Mouse (Mus musculus) left cerebral cortex, postnatal 36 days (tissue): ENCODE data around the gene Gse1. TPM values are rescaled to one million over a fixed set of nuclear protein-coding genes. Genes with fewer than 3 reads are reported as not detected.

Source experiments
- DNase-seq, 2 experiments: peaks; one replicate each; pipeline ENCODE4 v3.0.0; 2021 to 2022; ENCODE audit warnings: low spot score in 2 of 2, mixed read lengths in 1 of 2
- intact Hi-C: fragments of 180-260 bp; cut with DNase I; formaldehyde crosslinking; loops from one replicate; pipeline ENCODE4 v1.15.1; 2025
- total RNA-seq, 2 experiments: library from RNA; stranded (reverse); gene quantifications; 2 replicates each; pipeline ENCODE4 v1.2.3; 2021

The Gse1 gene
- total RNA-seq, 2 experiments from 2014 or later, result 64.1 to 87.6 TPM

DNA sequence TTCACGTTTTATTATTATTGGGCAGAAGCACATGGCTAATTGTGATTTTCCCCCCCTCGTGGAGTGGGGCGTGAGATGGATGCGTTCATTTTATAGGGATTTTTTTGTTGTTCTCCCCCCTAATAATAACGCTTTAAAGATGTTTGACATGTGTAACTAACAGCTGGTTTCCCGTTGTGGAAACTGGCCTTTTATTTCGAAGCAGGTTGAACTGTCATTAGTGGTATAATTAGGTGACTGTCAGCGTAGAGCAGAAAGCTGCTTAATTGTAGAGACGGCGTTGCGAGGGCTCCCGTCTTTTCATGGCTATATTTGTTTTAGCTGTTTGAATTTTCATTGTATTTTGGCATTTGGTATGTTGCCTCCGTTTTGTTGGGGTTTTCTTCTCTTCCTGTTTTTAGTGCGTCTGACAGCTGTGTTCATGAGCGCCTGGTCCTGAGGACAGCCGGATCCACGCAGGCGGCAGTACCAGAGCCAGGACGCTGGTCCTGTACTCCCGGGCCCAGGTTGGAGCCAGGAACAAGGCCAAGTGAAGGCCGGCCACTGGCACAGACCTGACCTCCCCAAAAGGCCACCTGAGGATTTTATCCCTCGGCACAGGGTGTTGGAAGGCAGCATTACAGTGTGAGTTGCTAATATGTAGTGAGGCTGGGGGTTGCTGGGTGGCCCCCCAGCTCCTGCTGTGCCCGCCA, 277.5 kb downstream of the Gse1 start:
- intact Hi-C loops, result no loop called here
- no peak for DNase-seq

DNA sequence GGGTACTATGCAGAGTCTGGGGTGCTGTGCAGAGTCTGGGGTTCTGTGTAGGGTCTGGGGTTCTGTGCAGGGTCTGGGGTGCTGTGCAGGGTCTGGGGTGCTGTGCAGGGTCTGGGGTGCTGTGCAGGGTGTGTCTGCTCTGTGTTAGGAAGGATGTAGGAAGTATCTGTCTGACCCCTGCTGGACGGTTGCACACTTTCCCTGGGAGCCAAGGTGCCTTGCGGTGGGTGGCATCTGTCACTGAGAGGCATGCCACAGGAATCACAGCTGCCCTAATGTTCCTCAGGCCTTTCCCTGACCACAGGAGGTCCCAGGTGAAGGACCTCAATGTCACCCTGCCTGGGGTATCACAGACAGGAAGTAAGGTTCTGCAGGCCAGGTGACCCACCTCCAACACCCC, 278.3 kb downstream of the Gse1 start:
- intact Hi-C loops, result no loop called here
- no peak for DNase-seq

DNA sequence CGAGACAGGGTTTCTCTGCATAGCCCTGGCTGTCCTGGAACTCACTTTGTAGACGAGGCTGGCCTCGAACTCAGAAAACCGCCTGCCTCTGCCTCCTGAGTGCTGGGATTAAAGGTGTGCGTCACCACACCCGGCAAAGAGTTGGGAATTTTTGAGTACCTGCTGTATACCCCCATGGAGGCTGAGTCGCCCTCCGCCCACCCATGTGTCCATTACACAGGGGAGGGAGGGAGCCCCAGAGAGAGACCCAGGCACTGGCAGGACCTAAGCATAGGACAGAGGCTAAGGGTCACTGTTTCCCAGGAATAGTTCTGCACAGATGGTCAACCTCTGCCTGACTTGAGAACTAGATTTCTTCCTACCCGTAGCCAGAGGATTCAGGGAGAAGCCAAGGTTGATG, 279.0 kb downstream of the Gse1 start:
- intact Hi-C loops, result no loop called here
- DNase-seq, result no peak

DNA sequence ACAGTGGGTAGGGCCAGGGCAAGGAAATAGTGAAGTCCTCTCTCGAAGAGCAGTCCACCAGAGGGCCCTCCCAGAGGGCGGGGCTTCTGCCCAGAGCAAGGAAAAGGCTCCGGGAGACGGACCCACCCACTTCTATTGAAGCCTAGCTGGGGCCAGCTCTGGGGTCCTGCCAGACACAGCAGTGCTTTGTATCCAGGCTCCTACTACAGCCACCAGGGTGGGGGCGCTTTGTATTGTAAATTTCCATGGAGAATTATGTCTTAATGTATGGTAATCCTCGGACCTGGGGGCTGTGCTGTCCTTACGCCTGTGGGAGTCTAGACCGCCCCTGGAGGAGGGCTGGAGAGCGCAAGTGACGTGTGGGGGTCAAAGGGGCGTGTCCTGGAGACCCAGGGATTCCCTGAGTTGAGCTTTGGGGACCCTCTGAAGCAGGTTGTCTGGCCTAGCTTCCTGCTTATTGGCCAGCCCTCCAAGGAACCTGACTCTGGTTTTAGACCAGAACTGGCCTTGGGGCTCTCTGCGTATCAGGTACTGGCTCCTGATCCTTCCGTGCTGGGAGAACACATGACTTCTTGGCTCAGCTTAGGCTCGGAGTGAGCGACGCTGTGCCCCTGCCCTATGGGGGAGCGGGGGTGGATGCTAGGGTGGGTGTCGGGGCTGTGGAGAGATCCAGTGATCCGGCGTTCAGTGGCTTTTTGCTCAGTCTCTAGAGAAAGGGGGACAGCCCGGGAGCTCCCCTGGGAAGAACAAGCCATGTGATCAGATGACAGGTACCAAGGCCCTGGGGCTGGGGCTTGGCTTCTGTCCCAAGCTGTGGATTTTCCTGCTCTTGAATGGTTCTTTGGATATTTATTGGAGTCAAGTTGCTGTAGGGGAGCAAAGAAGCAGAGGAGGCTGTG, 281.1 kb downstream of the Gse1 start:
- DNase-seq, result no peak
- intact Hi-C loops, result no loop called here

DNA sequence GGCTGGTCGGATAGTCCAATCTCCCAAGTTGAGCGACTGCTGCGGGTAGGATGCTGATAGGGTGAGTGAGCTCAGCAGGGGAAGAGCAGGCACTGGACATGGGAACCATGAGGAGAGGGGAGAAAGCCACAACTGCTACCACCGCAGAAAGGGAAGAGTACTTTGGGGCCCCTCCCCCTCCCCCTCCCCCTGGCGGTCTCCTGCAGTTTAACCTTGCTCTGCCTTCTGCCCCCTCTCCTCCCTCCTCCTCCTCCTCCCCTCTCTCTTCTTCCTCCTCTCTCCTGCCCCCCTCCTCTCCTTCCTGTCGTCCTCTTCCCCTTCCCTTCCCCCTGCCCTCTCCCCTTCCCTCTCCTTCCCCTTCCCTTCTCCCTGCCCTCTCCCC, 281.8 kb downstream of the Gse1 start:
- no peak for DNase-seq
- intact Hi-C loops, result no loop called here

DNA sequence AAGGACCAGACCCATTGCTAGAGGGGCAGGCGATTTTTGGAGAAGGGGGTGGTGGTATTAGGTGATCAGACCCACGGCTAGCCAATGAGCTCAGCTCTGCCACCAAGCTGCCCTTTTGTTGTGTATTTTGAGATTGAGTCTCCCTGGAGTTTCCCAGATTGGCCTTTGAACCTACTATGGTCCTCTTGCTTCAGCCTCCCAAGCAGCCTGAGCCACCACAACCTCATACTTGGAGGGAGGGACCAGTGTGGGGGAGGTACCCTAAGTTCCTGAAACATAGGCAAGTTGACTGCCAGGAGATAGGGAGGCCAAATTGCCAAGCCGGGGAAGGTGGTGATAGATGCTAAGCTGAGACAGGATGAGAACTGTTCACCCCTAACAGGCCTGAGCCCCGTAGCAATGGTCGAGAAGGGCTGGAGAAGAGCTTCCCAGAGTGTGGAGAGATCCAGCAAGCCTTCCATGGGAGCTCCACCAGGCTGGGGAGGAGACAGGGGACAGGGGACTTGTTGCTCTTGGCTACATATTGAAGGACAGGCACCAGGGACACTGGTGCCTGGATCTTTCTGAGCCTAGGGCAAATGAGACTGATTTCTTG, 282.7 kb downstream of the Gse1 start:
- intact Hi-C loops, result no loop called here
- DNase-seq, result no peak

DNA sequence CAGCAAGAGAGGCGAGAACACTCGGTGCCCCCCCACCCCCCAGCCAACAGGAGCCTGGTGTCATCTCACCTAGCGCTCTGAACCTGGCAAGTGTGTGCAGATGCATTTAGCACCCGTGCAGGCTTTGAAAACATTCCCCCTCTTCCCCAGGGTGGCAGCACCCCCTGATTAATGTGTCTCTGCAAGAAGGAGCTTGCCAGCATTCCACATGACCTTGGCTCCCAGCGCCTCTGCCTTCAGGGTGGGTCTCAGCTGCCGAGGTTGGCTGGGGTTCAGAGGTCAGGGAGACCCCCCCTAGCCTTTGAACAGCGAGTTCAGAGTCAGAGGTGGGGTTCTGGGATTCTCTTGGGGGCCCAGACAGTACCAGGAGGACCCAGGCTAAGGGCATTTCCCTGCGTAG, 283.5 kb downstream of the Gse1 start:
- intact Hi-C loops, result no loop called here

DNA sequence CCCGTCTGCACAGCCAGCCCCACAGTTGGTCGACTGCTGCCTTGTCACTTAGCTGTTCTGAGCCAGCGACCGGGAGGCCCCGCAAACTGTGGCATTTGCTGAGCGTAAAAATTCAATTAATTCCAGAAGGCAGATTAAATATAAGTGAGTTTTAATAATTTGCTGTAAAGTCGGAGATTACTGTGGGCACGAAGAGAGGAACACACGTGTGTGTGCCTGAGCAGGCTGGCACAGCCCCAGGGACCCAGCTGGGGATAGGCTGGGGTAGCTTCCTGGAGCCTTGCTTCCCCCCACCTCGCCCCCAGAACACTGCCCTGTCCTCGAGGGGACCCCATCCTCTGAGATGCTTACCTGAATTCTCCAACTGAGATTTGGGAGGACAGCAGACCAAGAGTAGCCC, 284.1 kb downstream of the Gse1 start:
- no peak for DNase-seq
- intact Hi-C loops, result no loop called here

More for the DNA sequence above, 283.5 kb downstream of the Gse1 start:
- no peak for DNase-seq

DNA sequence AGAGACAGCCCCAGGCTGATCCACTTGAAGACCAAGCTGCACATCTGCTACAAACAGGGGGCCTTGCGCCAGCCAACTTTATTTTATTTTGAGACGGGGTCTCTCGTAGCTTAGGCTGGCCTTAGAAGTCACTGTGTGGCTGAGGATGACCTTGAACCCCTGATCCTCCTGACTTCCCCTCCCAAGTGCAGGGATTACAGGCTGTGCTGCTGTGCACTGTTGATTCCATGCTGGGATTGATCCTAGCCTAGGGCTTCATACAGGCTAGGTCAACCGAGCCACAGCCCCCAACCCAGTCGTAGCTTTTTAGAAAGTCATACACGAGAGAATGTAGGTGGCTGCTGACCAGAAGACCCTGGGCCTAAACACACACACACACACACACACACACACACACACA, 284.9 kb downstream of the Gse1 start:
- no peak for DNase-seq
- intact Hi-C loops, result no loop called here

DNA sequence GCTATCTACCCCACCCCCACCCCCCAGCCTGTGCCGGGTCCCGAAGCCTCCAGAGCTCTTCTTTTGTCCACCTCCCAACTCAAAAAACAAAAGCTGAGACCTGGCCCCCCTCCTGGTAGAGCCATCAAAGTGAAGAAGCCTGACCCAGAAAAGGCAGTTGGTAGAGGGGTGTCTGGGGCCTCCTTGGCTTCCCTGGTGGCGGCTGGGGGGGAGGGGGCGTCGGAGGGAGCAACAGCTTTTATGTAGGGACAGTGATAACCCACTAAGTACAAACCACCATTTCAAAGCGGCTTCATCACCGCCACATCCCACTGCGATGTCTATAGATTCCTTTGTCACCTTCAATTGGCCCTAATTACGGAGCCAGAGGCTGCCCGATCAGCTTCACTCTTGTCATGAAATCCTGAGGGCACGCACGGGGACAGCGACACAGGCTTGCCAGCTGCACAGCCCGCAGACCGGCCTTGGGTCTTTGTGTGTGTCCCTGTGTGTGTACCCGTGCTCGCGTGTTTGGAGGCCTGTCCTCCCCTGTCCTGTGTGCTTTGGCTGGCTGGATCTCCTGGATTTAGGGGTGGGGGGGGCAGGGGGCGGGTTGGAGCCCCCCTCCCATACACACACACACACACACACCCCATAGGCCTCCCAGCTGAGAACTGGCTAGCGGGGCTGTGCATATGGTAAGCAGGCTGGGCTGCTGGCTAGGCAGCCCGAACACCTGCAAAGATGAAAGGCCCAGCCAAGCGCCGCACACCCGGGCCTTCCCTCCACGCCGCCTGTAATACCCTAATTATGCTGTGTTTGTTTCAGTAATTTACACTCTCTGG, 285.6 kb downstream of the Gse1 start:
- DNase-seq, result no peak
- intact Hi-C loops, result no loop called here

DNA sequence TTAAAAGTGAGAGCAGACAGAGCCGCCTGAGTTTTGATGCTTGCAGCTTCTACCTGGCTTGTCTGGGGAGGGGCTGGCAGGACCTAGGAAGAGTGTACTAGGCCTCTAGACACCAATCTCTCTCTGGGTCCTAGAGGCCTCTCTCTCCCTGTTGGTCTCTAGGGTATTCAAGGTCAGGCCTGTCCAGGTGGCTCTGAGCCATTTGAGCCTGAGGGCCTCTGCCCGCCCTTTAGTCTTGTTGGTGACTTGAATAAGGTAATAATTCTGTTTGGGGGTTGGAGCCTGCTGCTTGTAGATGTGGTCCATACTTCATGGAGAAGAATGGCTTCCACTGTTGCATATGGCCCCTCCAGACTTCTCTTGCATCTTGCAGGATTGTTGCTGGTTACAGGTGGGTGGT, 287.0 kb downstream of the Gse1 start:
- no peak for DNase-seq
- intact Hi-C loops, result no loop called here

DNA sequence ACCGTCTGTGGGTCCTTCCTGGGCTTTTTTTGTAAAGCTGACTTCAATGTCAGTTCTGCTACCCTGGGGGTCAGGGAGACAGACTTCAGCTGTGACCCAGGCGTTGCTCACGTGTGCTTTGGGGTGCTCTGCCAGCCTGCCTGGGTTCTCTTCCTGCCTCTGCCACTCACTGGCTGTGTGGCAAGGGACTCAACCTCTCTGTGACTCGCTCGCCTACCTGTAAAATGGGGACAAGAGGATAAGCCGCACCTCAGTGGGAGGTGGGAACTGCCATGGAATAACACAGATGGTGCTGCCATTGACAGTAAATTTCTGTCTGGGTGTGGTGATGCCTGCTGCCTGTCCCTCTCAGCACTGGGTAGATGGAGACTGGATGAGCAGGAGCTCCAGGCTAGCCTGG, 287.4 kb downstream of the Gse1 start:
- intact Hi-C loops, result no loop called here
- DNase-seq, result no peak

DNA sequence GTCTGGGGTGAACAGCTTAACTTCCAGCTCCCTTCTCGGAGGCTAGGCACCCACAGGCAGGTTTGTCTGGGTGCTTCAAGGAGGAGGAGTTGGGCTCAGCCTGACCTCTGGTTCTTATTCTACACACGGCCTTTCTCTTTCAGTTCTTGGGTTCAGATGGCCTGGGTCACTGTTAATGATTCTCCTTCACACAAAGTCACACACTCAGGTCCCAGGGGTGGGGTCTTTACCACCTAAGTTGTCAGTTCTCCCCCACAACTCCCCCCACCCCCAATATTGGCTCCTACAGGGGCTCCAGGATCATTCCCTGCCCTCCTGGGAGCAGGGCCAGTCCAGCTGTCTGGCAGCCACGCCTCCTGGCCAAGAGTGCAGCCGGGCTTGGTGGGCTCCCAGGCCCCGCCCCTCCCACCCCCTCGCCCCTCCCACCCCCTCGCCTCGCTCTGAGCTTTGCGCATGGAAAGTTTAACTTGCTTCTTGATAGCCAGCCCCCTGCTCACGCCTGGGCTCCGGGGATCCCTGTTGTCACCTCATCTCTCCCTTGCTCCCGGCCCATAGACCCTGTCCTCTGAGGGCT, 288.0 kb downstream of the Gse1 start:
- DNase-seq, result no peak
- intact Hi-C loops, result no loop called here

DNA sequence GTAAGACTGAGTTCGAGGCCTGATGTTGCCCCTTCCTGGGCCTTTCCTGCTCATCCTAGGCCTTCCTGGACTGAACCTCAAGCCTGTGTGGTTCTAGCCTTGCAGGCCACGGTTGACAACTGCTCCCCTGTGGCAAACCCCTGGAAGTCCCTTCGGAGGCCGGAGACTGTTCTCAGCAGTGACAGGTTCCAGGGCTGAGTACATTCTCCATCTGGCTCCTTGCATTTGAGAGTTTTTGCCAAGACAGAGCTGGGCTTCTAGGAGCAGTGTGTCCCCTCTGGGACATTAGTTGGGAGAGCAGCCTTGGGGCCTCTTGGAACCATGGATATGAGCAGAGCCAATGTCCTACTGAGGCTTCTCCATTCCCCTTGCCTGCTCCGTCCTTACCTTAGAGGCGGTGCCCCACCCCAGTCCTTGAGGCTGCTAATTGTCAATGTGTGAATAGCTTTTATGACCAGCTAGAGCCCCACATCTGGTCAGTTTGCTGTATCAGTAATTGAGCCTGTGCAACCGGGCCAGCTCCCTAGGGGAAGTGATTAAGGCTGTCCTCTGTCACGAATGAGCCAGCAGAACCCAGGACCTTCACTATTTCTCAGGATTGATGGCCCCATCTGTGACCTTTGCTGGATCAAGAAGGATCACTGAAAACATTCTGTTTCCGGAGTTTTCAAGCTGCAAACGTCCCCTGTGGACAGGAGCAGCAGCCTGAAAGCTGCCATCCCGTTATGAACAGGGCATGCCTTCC, 289.6 kb downstream of the Gse1 start:
- intact Hi-C loops, result no loop called here
- DNase-seq, result no peak

DNA sequence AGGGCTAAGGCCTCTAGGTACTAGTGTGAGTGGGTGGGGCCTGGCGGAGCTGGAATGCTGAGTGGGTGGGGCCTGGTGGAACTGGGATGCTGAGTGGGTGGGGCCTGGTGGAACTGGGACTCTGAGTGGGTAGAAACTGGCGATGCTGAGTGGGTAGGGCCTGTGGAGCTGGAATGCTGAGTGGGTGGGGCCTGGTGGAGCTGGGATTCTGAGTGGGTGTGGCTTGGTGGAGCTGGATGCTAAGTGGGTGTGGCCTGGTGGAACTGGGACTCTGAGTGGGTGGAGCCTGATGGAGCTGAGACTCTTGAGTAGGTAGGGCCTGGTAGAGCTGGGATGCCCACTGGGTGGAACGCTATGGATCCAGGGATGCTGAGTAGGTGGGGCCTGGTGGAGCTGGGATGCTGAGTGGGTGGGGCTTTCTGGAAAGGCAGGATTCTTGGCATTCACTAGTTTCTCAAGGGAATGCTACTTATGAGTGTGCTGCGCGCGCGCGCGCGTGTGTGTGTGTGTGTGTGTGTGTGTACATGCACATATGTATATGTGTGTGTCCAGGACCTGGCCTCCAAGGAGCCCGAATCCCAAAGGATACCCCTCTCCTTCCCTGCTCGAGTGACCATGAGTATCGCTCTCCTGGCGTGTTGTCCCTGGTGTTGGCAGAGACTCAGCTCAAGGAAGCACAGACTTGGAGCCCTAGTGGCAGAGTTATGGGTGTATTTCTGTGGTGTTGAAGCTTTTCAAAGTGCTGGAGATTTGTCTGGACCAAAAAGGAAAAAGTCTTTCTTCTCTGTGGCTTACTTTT, 290.7 kb downstream of the Gse1 start:
- no peak for DNase-seq
- intact Hi-C loops, result no loop called here

DNA sequence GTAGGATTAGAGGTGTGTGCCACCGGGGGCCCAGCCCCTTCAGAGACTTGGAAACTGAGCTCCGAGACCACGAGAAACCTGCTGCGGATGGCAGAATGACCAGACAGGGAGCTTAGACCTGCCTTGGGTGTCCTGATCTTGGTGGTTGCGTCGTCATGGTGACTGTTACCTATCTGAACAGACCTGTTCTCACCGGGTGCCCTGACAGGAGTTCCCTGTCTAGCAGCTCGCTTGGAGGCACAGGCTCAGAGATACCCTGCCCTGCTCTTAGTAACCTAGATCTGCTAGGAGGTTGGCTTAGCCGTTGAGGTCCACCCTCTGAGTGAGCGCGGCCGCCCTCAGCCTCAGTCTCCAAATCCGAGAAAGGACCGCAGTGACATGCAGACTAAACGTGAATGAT, 292.0 kb downstream of the Gse1 start:
- no peak for DNase-seq
- intact Hi-C loops, result no loop called here

DNA sequence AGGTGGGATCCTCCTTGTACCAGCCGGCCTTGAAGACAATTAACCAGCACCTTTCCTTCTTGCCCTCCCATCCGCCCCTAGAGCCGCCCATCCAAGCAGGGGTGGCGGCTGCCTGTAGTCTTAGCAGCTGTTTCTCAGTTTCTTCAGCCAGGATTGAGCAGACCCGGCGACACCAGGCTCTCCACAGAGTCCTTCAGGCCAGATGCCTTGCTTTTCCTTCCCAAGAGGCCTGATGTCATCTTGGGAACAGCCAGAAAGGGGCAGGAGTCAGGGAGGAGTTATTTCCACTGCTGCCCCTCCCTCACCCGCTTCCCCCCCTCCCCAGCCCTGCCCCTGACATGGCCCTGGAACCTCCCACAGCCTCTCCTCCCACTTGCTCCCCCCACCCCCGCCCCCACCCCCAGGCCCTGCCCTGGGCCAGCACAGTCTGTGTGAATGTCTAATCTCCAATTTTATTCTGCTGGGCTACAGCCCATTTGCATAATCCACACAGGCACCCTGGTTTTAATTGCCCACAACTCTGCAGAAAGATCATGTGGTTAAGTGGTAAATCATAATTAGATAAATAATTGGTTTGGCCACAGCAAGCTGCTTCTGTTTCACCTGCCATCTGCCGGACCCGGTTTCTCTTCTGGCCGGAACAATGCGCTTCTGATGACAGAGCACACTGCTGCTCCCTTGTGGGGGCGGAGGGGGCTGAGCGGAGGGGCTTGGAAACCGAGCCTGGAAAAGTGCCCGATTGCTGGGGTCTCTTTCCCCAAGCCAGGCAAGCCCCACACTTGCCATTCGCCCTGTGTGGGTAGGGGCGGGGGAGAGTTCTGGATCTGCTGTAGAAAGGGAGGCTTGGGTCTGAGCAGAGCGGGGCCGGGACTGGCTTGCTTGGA, 292.7 kb downstream of the Gse1 start:
- DNase-seq, result no peak
- intact Hi-C loops, result no loop called here
